ENCODE assay signal across 9 mouse cellular contexts in the genomic region with DNA sequence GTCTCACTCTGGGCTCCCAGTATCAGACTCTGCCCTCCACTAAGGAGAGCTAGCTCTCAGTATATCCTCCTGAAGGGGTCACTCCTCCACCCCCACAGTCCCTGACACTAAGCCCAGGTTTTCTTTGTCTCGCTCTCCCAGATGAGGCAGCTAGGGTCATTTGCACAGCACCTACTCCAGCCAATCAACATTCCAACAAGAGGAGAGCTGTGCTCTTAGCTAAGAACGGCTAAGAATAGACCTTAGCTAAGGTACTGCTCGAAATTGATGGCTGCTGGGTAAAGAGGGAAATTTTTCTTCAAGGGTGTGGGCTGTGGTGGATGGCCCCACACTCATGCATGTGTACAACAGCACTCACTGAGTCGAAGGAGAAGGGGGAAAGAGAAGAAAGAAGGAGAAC.
A peak's percentile ranks its signal among the peaks of the same experiment; 100 is the strongest.
DNase-seq lines count a peak whose midpoint lies in the region; ATAC-seq and TF ChIP-seq lines count a peak whose summit lies in the region.
"Had no signal": no experiment of that assay in that cellular context is flagged by ENCODE, and none has a peak within 500 bp of the region (broad histone marks: within the 10 kb centered on the region; RNA-seq: fewer than 3 reads in every experiment).

No protein-coding gene starts in this region.

- H3K27me3 ChIP-seq in forebrain, embryonic 13.5 days: no peaks in the 10 kb centered on the region
- no peaks in the 10 kb centered on the region for H3K27me3 ChIP-seq in hindbrain, embryonic 14.5 days (ENCODE audit: control insufficient read depth, insufficient read depth, low read length)
- H3K27me3 ChIP-seq in cerebellum, adult 2 months (ENCODE audit: control insufficient read depth, insufficient read depth, low read length): no peaks in the 10 kb centered on the region
- H3K27me3 ChIP-seq: Patski had no signal

- peaks cover 8% of the 10 kb centered on the region; the same call in 1 of the 2 replicates for H3K4me1 ChIP-seq in forebrain, embryonic 13.5 days
- H3K4me1 ChIP-seq in hindbrain, embryonic 14.5 days (replicated peaks; ENCODE audit: control insufficient read depth, insufficient read depth, low read length): peaks cover 4% of the 10 kb centered on the region; the same call in 1 of the 2 replicates
- H3K4me1 ChIP-seq in cerebellum, adult 2 months (ENCODE audit: control insufficient read depth, insufficient read depth, low read length): no peaks in the 10 kb centered on the region

- TF ChIP-seq CTCF in cerebellum, adult 2 months (IDR thresholded peaks at IDR 0.05; ENCODE audit: borderline replicate concordance, insufficient read depth, low read depth, low read length): no peak

- no peak overlapping the region for H3K4me3 ChIP-seq in forebrain, embryonic 13.5 days
- H3K4me3 ChIP-seq in hindbrain, embryonic 14.5 days (replicated peaks; ENCODE audit: low read length): no peak overlapping the region
- no peak overlapping the region for H3K4me3 ChIP-seq in cerebellum, adult 2 months (replicated peaks; ENCODE audit: insufficient read depth, low read depth, low read length)

- no peaks in the 10 kb centered on the region for H3K9me3 ChIP-seq in forebrain, embryonic 13.5 days (replicated peaks)
- no peaks in the 10 kb centered on the region for H3K9me3 ChIP-seq in hindbrain, embryonic 14.5 days (ENCODE audit: control insufficient read depth, low read length)

- H3K27ac ChIP-seq in forebrain, embryonic 13.5 days: no peak overlapping the region
- no peak overlapping the region for H3K27ac ChIP-seq in hindbrain, embryonic 14.5 days
- H3K27ac ChIP-seq in cerebellum, adult 2 months (ENCODE audit: insufficient read depth, low read length): no peak overlapping the region

- TF ChIP-seq POLR2A in cerebellum, adult 2 months (IDR thresholded peaks at IDR 0.05; ENCODE audit: borderline replicate concordance, insufficient read depth, low read length): no peak

- ATAC-seq in forebrain, embryonic 13.5 days: peak; percentile 33
- ATAC-seq in hindbrain, embryonic 14.5 days (ENCODE audit: low FRiP score): peak; percentile 28; the same call in 1 of the 2 replicates
- no peak for ATAC-seq in activated CD4-positive, CD25-positive, alpha-beta regulatory T cell, adult 4 months

- peak; percentile 14 for DNase-seq in Muller cell, postnatal 12 days (ENCODE audit: inconsistent ontology term)
- no peak for DNase-seq in hindbrain, embryonic 14.5 days (ENCODE audit: low spot score)
- peak; percentile 28 for DNase-seq in lung, postnatal 36 days
- DNase-seq in cerebellum, adult 2 months: no peak
- no peak for DNase-seq in left cerebral cortex, adult 8-10 months (ENCODE audit: low spot score in 2 of 2)
- no peak for DNase-seq in cerebellum, adult 18-20 months

- H3K9ac ChIP-seq in forebrain, embryonic 13.5 days: no peak overlapping the region
- H3K9ac ChIP-seq in hindbrain, embryonic 14.5 days: peak overlapping the region; percentile 35; the same call in 1 of the 2 replicates

- 20% methylated on average over 4 of the region's 4 CpGs for WGBS in forebrain, embryonic 13.5 days
- 36% methylated on average over 4 of the region's 4 CpGs for WGBS in hindbrain, embryonic 14.5 days
- 50% methylated on average over 4 of the region's 4 CpGs for WGBS in cerebellum, adult 2 months

- peak overlapping the region; percentile 58 for H3K4me2 ChIP-seq in forebrain, embryonic 13.5 days
- H3K4me2 ChIP-seq in hindbrain, embryonic 14.5 days (replicated peaks): peak overlapping the region; percentile 44; the same call in 1 of the 2 replicates

- no peaks in the 10 kb centered on the region for H3K36me3 ChIP-seq in forebrain, embryonic 13.5 days (ENCODE audit: poor library complexity, severe bottlenecking)
- no peaks in the 10 kb centered on the region for H3K36me3 ChIP-seq in hindbrain, embryonic 14.5 days (replicated peaks; ENCODE audit: control insufficient read depth, insufficient read depth)

Comparison
In these comparisons a context has a peak if more than half of its experiments do, and no peak if none do; other contexts are left out.
1. DNase-seq: peak in Muller cell, postnatal 12 days (single experiment) and lung, postnatal 36 days (single experiment); none in hindbrain, embryonic 14.5 days (single experiment), cerebellum, adult 2 months (0 of 2), left cerebral cortex, adult 8-10 months (0 of 2) and cerebellum, adult 18-20 months (0 of 2).